Mouse (Mus musculus): ENCODE data around the gene Gm15056. TPM values are rescaled to one million over a fixed set of nuclear protein-coding genes. Genes with fewer than 3 reads are reported as not detected.

The Gm15056 gene
- not detected in 2 replicates for polyA plus RNA-seq (2012; ENCODE audit: low replicate concordance)

GRCm38 (mm10) chr8:20902527-20902926, at the start of gene Gm15056:
Gm15056 (minus strand) TSS chr8:20902627.

GRCm38 (mm10) chr8:20944610-20945009, 42.2 kb upstream of the Gm15056 start, which contains the start of gene AY761185:
AY761185 (minus strand) TSS chr8:20944710.

GRCm38 (mm10) chr8:20921971-20922370, 19.5 kb upstream of the Gm15056 start, which contains the start of gene Gm6040:
Gm6040 (minus strand) TSS chr8:20922071.

GRCm38 (mm10) chr8:20892369-20892768, 10.1 kb downstream of the Gm15056 start, which contains the start of gene Defb33:
Defb33 (plus strand) TSS chr8:20892669.

Other genes starting within 250 kb of the Gm15056 start
- not detected in 2 replicates for gene Defb33, start 10.0 kb downstream of the Gm15056 start, polyA plus RNA-seq (2012; ENCODE audit: low replicate concordance)
- gene Gm6040, start 19.4 kb upstream of the Gm15056 start, polyA plus RNA-seq (2012; ENCODE audit: low replicate concordance): not detected in 2 replicates
- gene AY761185, start 42.1 kb upstream of the Gm15056 start, polyA plus RNA-seq (2012; ENCODE audit: low replicate concordance): not detected in 2 replicates
- not detected in 2 replicates for gene Defa21, start 122.9 kb upstream of the Gm15056 start, polyA plus RNA-seq (2012; ENCODE audit: low replicate concordance)
- gene Defa23, start 152.4 kb upstream of the Gm15056 start, polyA plus RNA-seq (2012; ENCODE audit: low replicate concordance): not detected in 2 replicates
- gene Defa35, start 162.4 kb upstream of the Gm15056 start, polyA plus RNA-seq (2012; ENCODE audit: low replicate concordance): not detected in 2 replicates
- not detected in 2 replicates for gene Defa25, start 181.8 kb upstream of the Gm15056 start, polyA plus RNA-seq (2012; ENCODE audit: low replicate concordance)
- not detected in 2 replicates for gene Gm14851, start 193.4 kb upstream of the Gm15056 start, polyA plus RNA-seq (2012; ENCODE audit: low replicate concordance)
- gene Defa30, start 232.0 kb upstream of the Gm15056 start, polyA plus RNA-seq (2012; ENCODE audit: low replicate concordance): not detected in 2 replicates

Measured in hematopoietic multipotent progenitor cell, adult 10-12 weeks (in vitro differentiated cells).